Mouse (Mus musculus): Measurements from ENCODE around the gene Orm1.

Orm1 gene

GRCm38 (mm10) chr4:63344295-63344694 lies at the start of gene Orm1:
TSS of gene Orm1 (plus strand) at chr4:63344560.
- DNase-seq (ENCODE audit: low spot score): no peak

DNA sequence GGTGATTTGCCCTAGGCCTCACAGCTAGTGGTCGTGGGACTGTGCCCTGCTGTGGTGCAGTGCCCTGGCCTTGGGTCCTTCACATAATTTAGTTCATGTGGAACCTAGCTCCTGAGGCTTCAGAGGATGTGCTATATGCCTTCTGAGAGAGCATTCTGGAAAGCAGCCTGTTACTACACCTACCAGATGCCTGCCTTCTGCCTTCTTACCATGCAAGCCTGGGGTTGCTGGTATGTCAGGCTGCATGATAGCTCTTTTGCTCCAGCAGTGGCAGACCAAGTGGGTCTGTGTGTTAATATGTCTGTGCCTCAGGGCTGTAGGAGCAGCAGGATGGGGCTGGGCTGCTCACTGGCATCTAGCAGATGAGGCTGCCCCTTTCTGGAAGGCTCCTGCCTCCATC lies 48.7 kb upstream of the Orm1 start:
- DNase-seq (ENCODE audit: low spot score): no peak

GRCm38 (mm10) chr4:63296263-63296662 lies 48.1 kb upstream of the Orm1 start:
- no peak for DNase-seq (ENCODE audit: low spot score)

- no peak for DNase-seq (ENCODE audit: low spot score)
These were observed 47.5 kb upstream of the Orm1 start for GRCm38 (mm10) chr4:63296876-63297275.

- no peak for DNase-seq (ENCODE audit: low spot score)
These were observed 46.2 kb upstream of the Orm1 start for GRCm38 (mm10) chr4:63298191-63298590.

DNA sequence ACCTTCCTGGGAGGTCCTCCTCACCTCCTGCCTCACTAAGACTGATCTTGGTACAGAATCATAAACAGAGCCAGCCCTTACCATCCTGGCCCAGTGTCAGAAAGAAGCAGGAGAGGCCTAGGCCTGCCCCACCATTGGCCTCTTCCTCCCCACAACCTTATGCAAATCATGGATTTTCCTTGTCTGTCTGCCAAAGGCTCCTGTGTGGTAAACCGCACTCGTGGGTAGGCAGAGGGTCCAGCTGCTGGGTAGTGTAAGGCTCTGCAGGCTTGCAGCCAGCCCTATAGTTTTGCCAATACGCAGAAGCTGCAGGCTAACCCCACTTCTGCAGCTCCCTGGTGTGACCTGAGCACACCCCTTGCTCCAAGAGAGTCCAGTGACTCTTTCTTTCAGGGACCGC lies 41.7 kb upstream of the Orm1 start:
- DNase-seq (ENCODE audit: low spot score): no peak

DNA sequence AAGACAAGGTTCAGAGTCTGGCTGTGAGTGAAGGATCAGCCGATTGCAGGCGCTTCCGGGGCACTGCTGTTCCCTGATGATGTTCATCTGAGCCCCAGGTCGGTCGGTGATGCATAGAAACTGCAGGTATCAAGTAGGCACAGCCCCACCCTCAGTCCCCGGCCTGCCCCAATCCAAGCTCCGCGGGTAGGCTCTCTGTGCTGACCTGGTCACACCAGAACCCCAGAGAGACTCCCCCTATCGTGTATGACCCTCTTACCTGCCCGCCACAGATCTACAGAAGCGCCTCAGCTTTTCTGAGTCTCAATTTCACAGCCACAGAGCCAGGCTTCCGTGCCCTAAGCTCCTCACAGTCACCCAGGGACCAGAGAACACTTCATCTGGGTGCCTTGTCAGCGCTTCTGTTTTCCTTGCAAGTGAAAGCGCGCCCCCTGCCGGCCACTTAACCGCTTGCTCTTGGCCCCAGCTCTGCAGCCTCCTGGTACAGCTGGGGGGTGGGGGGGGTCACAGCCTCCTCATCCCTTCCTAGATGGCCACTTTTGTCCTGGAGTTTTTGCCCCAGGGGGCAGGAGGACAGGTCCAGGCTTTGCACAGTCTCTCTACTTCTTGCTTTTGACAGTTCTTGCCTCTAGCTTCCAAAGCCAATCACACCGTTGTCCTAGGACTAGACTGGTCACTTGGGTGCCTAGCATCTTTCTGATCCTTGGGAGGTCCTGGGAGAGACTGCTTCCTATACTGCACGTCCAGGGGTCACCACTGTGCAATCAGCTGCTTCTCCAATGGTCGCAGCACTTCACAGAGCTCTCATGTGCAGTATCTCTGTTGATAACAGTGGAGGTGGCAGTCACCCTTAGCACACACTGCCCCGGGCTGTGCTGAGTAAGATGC lies 36.9 kb upstream of the Orm1 start:
- DNase-seq (ENCODE audit: low spot score): peak; percentile 82

DNA sequence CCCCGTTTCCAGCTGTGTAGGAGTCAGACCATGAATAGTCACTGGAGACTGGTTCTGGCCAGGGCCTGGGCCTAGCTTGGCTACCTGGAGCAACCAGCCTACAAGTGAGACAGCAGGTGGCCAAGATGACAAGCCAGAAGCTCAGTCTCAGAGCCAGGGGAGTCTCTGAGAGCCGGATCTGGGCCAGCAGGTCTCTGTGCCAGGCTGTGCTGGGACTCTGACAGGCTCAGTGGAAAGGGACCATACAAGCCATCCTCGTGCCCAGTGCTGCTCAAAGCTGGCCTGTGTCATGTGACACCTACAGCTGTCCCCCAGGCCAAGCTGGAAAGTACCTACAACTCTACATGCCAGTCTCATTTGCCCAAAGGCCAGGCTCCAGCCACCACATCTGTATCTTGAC lies 36.0 kb upstream of the Orm1 start:
- no peak for DNase-seq (ENCODE audit: low spot score)

GRCm38 (mm10) chr4:63310247-63310855 lies 34.0 kb upstream of the Orm1 start:
- DNase-seq (ENCODE audit: low spot score): no peak

DNA sequence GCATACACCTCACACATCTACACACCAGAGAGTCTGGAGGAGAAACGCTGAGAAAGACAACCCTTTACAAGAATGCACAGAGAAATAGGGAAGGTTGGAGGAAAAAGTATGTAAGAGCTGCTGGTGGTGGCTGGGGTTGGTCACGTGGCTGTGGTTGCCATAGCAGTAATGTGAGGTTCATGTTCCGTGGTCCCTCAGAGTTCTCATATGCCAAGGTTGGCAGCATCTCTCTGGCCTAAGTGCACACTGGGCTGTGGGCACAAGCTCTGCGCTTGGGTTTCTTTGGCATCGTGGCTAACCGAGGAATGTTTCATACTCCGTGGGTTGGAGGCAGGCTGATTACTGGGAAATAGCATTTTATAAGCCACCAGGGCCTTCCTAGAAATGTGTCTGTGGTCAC lies 32.9 kb upstream of the Orm1 start:
- no peak for DNase-seq (ENCODE audit: low spot score)

DNA sequence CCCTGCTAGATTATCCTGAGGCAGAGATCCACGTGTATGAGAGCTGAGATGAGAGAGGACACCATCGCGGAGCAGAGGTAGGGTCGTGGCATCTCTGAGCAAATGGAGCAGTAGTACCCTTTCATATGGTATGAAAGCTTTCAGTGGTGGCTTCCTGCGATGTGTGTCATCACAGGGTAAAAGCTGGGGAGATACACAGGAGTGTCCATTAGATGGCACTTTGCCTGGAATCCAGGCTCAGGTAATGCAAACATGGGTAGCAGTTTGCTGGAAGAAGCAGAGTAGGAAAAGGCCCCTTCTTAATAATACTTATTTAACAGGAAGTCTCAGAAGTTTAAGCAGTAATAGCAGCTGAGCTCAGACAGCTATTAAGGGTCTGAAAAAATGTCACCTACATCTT lies 30.3 kb upstream of the Orm1 start:
- no peak for DNase-seq (ENCODE audit: low spot score)

- no peak for DNase-seq (ENCODE audit: low spot score)
These were observed 28.1 kb upstream of the Orm1 start for GRCm38 (mm10) chr4:63316076-63316746.

DNA sequence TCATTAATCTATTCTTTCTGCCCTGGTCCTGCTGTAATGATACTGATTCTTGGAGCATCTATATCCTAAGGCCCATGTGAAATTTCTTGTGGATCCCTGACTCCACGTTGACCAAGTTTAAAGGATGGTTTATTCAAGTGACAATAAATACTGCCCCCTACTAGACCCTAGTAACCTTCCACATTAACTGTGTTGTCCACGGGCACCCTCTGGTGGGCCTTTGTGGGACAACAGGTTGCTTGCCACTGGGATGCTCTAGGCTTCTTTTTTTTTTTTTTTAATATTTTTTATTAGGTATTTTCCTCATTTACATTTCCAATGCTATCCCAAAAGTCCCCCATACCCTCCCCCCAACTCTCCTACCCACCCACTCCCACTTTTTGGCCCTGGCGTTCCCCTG lies 24.8 kb upstream of the Orm1 start:
- DNase-seq (ENCODE audit: low spot score): peak; percentile 42

- DNase-seq (ENCODE audit: low spot score): no peak
These were observed 21.0 kb upstream of the Orm1 start for GRCm38 (mm10) chr4:63323275-63323815.

DNA sequence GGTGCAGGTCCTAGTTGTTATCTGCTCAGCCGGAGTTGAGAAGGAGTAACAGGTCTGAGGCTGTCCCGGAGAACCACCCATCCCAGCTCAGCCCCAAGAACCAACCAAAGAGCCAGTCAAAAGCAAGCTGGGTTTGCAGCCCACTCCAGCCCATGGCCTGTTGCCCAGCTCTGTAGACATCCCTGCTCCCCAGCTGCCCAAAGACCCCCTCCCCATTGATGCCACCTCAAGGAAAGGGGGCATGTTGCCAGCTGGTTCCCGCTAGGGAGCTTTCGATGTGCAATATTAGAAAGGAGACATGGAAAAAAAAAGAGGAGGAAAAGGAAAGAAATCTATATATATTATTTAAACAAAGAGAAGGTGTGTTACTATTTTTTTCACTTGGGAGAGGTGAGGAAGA lies 11.0 kb upstream of the Orm1 start:
- no peak for DNase-seq (ENCODE audit: low spot score)

GRCm38 (mm10) chr4:63338414-63339076 lies 5.8 kb upstream of the Orm1 start:
- DNase-seq (ENCODE audit: low spot score): no peak

DNA sequence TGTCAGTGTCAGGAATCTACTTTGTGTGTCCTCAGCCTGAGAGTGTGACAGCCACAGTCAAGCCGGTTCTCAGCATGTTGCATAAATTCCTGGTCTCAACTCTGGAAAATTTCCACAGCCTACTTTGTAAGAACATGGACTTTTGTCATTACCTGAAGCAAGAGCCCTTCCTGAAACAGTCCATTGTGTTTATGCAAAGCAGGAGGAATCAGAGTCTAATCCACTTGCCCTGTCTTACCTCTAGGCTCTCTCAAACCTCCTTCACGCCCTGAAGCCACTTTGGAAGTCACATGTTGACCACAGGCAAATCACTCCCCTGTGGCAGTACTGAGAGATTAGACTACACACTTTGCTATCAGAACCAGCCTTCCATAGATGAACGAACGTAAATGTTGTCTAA lies 1.9 kb upstream of the Orm1 start:
- DNase-seq (ENCODE audit: low spot score): no peak

DNA sequence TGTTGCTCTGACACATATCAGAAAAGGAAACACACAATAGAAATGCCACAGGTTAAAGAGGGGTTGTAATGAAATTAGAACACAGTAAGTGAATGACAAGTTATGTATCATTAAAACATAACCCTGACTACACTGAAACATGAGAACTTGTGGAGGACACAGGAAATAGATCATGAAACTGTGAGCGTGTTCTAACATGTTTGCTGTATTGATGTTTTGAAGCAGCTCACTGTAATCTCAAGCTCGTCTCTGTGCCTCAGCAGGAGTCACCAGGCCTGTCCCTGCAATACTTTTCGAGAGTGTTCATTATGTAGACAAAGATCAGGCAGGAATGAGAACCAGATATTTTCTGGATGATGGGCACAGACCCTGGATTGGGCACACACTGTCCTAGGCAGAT lies 752 bp upstream of the Orm1 start:
- no peak for DNase-seq (ENCODE audit: low spot score)

DNA sequence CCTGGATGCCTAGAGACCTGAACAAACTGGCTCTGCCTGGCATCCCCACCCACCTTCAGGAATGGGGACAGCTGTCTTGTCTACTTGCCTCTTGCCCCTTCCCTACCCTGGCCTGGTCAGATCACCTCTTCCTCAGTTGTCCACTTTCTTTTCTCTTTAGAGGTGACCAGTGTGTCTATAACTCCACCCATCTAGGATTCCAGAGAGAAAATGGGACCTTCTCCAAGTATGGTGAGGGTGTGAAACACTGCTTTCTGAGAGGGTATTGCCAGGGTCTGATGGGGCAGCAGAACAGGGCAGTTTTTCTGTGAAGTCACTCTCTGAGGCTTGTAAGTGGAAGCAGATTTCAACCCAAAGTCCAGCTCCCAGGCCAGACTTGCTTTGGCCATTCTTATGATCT lies 901 bp downstream of the Orm1 start:
- no peak for DNase-seq (ENCODE audit: low spot score)

DNA sequence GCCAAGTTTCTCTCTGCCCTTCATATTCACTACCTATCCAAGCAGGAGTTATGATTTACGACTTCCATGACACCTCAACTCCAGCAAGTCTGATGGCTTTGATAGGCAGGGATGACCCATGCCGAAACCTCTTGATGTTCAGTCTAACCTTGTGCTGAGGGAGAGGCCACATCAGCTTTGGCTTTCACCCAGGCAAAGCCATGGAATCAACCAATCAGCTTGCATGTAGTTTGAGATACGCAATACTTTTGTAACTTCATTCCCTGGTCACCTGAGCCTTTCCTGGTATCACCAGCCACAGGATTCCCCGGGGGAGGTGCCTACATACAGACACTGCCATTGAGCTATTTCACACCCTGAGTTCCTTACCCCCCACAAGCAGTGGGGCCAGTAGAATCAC lies 2.3 kb downstream of the Orm1 start:
- no peak for DNase-seq (ENCODE audit: low spot score)

DNA sequence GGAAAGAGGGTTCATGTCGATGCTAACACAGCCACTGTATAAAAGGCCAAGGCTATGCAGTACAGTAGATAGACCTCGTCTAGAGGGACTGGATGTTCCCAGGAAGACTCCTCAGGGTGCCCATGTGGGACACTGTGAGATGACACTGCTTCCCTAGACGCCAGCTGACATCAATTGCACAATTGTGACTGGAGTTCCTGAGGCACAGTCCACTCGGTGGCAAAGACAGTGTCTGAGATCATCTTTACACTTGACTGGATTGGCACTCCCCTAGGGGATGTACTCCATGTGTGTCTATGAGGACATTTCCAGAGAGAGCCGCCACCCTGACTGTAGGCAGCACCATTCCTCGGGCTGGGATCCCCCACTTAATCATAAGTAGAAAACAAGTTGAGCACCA lies 4.2 kb downstream of the Orm1 start:
- no peak for DNase-seq (ENCODE audit: low spot score)

- DNase-seq (ENCODE audit: low spot score): no peak
These were observed 11.7 kb downstream of the Orm1 start, which contains the start of gene Orm3 for GRCm38 (mm10) chr4:63355877-63356665. TSS of gene Orm3 (plus strand) at chr4:63356162.

All from ovary, postnatal 10 days (tissue).